Mouse (Mus musculus): ENCODE measurements around the gene Inpp5d. TPM values are rescaled to one million over a fixed set of nuclear protein-coding genes. Genes with fewer than 3 reads are reported as not detected.

Inpp5d gene
- total RNA-seq, 2 experiments from 2014 or later = 13.6 to 16.8 TPM

DNA sequence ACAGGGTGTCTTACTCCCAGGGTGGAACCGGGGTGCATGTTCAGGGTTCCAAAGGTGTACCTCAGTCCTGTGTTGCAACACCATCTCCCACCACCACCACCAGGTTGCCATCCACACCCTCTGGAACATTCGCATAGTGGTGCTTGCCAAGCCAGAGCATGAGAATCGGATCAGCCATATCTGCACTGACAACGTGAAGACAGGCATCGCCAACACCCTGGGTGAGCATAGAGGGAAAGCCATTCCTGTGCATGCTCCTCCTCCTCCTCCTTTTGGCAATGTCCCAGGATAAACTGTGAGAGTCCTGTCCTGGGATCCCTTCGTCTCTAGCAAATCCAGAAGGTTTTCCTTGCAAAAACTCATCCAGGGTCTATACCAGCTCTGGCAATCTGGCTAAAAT lies 77.9 kb downstream of the Inpp5d start:
- no peak for DNase-seq (ENCODE audit: low spot score in 2 of 2)

DNA sequence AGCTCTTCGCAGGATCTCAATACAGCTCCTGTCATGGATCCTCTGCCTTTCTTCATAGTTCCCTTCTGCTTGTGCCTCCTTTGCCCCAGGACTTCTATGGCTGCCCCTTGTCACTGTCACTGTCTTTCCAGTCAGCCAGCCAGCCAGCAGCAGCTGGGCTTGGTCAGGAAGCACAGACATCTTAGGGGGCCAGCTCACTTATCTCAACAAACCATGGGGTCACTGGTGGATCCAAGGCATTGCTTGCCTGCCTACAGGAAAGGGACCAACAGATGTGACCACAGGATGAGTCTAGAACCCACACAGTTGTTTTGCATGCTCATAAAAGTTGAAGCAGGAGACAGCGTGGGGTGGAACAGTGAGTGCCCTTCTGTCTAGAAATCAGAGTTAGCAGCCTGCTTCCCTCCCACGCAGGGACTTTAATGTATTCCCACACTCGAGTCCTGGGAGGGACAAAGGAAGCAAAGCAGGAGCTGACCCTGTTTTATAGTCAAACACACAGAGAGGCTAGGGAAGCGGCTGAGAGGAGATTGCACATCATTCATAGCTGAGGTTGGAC lies 79.9 kb downstream of the Inpp5d start:
- peak in 1 of 2 experiments; percentile 57 for DNase-seq (ENCODE audit: low spot score in 2 of 2)

DNA sequence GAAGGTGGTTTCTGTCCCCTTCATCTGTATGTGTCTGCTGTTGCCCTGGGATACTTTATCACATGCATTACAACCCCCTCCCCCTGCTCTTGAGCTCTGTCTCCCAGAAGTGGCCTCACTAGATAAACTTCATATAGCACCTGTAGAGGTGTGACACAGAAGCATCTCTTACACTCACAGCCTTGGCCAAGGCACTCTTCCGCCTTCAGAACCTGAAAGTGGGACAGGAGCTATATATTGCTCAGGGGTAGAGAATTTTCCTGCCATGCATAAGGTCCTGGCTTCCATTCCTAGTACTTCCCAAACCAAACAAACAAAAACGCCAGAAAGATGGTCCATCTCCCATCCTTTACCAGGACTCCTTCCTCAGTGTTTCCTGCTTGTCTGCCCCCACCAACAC lies 84.1 kb downstream of the Inpp5d start:
- no peak for DNase-seq (ENCODE audit: low spot score in 2 of 2)

DNA sequence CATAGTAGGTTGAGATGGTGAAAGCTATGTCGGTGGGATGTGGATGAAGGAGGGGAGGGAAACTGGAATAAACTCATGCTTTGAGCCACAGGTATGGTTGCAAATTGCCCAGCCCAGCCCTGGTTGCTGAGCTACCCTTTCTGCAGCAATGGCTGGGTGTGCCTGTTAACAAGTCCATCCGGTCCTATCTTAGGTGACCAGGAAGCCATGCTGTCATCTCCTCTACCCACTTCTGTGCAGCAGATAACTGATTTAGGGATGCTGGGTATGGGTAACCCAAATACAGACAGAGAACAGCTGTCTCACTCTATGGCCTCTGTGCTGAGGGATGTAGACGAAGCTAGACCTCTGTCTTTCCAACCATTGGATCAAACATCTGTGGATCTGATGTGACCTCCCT lies 86.2 kb downstream of the Inpp5d start:
- DNase-seq (ENCODE audit: low spot score in 2 of 2) = no peak

DNA sequence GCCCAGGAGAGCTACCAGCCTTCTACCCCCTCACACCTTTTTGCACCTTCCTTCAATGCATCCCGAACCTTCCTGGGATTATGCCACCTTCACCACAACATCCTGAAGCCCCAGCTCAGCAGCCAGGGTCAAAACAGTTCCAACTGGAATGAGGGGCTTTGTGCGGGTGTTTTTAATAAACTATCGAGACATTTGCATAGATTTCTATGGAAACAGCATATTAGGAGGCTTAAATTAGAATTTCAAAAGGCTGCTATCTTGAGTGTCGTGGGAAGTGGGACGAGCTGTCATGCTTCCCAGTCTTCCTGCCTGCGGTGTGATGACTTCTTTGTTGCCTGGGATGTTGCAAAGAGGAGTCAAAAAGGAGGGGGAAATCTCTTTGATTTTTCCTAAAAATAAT lies 88.9 kb downstream of the Inpp5d start:
- DNase-seq (ENCODE audit: low spot score in 2 of 2) = peak; percentile 39 to 72

DNA sequence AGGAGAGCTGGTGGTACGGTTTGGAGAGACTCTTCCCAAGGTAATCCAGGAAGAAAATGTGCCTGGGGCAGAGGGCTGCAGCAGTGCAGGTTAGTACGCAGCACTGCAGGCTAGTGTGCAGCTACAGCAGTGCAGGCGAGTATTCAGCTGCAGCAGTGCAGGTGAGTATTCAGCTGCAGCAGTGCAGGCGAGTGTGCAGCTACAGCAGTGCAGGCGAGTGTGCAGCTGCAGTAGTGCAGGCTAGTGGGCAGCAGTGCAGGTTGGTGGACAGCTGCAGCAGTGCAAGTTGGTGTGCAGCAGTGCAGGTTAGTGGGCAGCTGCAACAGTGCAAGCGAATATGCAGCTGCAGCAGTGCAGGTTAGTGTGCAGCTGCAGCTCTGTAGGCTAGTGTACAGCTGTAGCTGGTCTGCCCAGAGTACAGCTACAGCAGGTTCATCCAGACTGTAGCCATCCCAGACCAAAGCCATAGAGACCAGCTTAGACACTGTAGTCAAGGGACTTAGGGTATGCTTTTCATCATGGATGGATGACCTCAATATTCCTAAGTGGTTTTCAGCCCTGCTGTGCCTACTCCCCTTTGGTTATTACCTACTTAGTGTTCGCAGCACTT lies 89.7 kb downstream of the Inpp5d start:
- no peak for DNase-seq (ENCODE audit: low spot score in 2 of 2)

DNA sequence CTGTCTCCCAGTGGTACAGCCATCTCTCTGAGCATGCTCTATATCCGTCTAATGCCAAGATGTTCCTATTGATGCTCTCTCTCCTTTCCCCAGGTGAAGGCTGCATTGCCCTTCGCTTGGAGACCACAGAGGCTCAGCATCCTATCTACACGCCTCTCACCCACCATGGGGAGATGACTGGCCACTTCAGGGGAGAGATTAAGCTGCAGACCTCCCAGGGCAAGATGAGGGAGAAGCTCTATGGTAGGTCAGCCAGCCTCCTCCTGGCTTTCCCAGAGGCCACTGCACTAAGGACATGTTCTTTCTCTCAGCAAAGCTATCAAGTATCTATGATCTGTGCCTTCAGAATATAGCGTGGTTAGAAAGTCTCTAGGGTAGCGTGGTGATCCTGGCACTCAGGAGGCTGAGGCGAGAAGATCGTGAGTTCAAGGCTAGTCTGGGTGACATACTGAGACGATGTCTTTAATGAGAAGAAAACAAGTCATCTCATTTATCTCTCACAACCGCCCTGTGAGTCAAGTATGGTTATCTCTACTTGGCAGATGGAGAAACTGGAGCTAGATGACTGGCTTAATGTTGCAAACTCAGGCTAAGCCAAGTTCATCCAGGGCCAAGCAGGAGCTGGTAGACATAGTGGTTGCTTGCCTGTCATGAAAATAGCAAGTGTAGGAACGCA lies 92.0 kb downstream of the Inpp5d start:
- no peak for DNase-seq (ENCODE audit: low spot score in 2 of 2)

DNA sequence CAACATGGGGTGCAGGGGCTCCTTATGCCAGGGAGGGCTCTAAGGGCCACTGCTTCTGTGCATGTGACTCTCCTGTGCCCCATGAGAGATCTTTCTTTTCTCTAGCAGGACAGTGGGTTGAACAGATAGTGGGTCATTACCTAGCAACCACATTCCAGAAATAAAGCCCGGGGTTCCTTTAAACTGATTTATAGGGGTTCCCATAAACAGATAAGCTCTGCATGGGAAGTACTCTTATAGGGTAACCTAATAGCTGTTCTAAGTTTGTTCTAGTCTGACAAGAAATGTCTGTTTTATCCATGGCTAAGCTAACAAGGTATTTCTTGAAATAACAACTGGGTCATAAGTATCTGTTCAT lies 92.5 kb downstream of the Inpp5d start:
- no peak for DNase-seq (ENCODE audit: low spot score in 2 of 2)

DNA sequence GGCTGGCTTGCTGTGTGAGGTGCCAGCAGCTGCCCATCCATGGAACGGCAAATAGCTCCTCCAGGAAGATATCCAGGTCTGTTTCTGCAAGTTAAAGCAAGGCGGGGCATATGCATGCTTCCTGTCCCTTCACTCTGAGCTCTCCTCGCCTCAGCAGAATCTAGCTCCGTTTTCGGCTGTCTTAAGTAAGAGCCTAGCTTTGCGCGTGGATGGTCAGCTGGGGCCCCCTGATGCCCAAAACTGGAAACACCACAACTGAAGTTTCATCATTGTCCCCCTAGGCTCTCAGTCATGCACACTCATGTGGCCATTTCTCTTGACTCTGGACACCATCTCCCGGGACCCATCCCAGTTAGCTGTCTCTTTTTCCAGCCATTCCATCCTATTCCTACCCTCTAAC lies 101.3 kb downstream of the Inpp5d start:
- DNase-seq (ENCODE audit: low spot score in 2 of 2) = peak; percentile 37 to 59

DNA sequence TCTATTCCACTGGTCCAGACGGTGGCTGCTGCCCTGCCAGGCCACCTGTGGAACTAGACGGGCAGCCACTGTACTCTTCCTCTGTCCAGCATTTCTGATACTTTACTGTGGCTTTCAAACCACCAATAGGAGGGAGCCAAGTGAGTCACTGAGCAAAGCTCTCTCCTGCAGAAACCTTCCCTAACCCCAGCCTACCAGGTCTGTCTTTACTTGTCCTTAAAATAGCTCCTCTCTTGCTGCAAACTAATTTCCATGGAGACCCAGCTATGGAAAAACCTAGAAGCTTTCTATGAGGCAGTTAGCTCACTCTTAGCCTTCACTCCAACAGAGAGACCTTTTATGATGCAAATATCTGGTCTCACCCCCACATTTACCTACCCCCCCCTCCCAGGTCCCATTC lies 102.0 kb downstream of the Inpp5d start:
- no peak for DNase-seq (ENCODE audit: low spot score in 2 of 2)

DNA sequence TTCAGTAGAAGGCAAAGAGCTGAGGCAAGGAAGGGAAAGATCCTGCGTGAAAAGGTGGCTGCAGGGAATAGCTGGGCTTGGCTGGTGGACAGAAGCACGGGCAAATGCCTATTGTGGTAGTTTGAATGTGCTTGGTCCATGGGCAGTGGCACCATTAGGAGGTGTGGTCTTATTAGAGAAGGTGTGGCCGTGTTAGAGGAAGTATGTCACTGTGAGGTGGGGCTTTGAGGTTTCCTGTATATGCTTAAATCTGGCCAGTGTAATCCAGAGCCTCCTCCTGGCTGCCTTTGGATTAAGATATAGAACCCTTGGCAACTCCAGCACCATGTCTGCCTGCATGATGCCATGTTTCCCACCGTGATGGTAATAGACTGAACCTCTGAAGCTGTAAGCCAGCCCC lies 103.2 kb downstream of the Inpp5d start:
- DNase-seq (ENCODE audit: low spot score in 2 of 2) = no peak

DNA sequence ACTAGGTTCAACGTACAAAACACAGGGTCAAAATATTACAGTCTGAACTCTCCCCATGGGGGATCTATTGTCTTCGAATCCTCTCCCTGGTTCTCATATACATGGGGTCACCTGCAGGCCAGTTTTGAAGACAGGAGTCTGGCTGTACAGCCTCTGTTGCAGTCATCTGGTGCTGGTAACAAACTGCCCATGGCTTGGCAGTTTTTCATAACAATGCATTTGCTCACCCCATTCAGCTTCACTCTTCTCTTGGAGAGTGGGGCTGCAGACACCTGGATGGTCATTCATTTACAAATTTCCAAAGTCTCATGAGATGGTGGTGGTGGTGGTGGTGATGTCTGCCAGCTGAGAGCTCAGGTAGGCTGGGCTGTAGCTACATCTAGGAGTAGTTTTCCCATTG lies 109.0 kb downstream of the Inpp5d start:
- DNase-seq (ENCODE audit: low spot score in 2 of 2) = no peak

DNA sequence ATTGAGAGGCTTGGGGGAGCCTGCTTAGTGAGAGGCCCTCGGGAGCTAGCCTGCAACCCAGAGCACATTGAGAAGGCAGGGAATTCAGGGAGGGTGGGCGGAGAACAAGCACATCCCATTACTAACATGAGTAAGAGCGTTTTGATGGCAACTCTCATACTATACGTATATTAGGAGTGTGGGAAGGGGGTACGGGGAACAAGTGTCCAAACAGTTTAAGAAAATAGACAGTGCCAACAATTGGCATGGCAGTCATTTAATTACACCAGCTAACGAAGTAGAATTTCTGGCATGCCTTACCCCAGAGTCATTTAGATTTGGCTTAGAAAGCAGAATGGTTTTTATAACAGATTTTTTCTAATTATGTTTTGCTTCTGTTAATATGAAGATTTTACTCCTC lies 109.7 kb downstream of the Inpp5d start:
- peak in 1 of 2 experiments; percentile 45 for DNase-seq (ENCODE audit: low spot score in 2 of 2)

DNA sequence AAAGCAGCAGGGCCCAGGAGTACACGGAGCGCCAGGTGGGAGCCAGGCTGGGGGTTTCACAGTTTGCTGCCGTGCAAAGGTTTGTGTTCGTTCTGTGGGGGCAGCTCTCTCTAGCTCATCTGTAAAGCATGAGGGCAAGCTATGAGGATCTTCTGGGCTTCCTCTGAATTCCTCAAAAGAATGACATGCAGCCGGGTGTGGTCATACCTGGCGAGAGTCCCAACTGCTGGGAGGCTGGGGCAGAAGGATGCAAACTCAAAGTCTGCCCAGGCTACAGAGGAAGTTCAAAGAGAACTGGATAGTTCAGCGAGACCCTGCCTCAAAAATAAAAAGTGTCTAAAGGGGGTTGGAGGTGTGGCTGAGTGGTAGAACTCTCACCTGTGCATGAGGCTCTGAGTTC lies 110.2 kb downstream of the Inpp5d start:
- no peak for DNase-seq (ENCODE audit: low spot score in 2 of 2)

DNA sequence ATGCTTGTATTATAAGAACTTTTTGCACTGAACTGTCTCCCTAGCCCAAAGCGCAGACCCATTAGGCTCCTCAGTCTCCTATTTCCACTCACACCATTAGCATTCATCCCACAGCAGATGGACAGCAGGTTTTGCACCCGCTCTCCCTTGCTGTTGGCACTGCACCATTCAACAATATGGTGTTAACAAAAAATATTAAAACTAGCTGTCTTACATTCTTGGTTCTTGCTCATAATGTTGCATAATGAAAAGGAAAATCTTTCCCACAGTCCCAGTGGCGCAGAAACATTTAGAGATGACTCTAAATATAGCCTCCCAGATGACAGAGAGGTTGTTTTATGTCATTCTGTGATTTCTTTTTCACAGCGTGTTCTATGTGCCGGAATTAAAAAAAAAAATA lies 113.1 kb downstream of the Inpp5d start:
- DNase-seq (ENCODE audit: low spot score in 2 of 2) = peak; percentile 42 to 81

DNA sequence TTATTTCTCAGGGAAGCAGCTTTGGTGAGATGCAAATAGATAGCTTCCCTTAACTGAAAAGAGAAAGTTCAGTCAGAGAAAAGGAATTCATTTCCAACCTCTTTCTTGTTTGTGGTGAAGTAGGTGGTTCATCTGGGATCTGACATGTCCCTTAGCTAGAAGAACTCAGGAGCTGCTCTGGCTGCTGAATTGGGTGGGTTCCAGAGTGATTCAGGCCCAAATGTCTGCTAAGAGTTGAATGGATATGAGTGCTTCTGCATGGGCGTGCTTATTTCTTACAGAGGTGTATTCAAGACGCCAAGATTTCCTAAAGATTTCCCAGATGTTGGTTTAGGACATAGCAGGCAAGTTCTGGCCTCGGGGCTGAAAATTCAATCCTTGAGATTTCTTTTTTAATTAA lies 114.0 kb downstream of the Inpp5d start:
- DNase-seq (ENCODE audit: low spot score in 2 of 2) = peak in 1 of 2 experiments; percentile 40

DNA sequence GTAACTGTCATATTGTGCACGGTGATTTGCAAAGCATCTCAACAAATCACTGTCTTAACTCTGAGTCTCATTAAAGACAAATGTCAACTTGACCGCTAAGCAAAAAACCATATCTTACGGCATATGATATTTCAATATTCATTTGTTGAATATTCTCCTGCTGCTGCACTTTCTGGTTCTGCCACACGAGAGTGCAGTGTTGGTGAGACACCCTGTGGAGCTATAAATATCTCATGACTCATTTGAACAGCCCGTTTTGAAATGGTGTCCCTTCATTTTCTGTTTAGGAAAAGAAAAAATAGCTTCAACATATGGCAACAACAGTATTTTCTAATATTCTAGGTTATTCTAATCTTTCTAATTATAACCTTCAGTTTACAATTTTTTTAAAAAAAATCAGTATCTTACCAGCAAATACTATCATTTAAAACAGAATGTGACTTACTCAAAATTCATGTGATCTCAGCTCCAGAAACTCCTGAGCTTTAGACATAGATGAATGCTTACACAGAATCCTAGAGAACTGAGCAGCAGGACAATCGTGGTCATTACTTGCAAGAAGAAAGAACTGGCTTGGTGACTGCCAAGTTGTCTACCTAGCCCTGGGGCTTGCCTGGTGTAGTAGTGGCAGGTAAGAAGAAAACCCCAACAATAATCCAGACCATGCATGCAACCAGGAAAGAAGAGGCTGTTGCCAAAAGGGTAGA lies 120.6 kb downstream of the Inpp5d start:
- peak in 1 of 2 experiments; percentile 55 for DNase-seq (ENCODE audit: low spot score in 2 of 2)

DNA sequence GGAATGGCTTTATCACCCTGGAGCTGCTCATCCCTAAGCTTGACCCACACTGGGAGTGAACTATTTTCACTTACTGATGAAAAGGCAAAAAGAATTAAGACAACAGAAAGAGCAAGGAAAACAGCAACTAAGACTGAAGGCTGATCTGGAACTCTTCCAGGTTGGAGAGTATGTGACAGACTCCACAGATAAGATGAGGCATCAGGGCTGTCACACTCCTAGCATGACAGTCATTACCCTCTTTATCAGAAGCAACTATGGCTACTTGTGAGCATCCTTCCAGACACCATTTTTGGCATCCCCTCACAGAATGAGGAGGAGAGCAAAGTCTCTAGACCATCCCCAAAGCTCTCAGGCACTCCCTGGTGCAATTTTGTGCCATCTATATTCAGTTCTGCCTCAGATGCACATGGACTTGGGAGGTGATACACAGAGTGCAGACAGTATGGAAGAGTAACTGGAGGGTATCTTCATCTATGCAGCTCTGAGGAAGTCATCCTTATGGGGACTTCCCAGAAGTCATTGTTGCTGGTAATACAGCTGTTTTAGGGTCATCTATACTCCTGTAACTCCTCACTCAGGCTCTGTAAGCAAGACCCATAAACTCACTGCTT lies 129.4 kb downstream of the Inpp5d start:
- DNase-seq (ENCODE audit: low spot score in 2 of 2) = no peak

DNA sequence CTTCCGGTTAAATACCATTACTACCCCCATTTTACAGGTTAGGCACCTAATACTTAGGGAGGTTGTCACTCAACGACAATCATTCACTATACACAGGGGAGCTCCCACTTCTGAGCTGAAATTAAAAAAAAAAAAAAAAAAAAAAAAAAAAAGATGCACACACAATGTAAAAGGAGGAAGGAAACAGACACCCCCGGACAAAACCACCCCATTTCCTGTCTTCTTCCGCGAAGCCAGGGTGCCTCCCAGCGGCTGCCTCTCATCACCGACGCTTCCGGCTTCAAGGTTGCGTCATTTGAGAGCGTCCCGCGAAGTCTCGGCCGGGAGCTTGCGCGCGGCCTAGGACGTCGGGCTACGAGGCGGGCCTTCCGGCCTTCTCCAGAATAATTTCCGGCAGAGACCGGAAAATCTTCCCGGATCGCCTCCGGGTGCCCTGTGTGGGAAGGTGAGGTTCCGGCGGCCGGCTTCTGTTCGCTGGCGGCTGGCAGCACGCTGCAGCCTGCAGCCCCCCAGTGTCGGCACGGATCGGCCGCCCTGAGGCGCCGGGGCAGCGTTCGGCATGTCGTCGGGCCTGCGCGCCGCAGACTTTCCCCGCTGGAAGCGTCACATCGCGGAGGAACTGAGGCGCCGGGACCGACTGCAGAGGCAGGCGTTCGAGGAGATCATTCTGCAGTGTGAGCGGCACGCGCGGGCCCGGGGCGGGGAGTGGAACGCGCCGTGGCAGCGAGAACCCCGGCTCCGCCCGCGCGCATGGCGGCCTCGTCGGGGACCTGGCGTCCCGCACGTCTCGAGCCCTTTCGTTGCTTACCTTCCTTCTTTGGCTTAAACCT lies 135.7 kb downstream of the Inpp5d start, which contains the start of gene Atg16l1:
Gene Atg16l1 (plus strand): TSS at position 230 of the 830 bp plus-strand sequence.
- DNase-seq (ENCODE audit: low spot score in 2 of 2) = peak; percentile 95 to 97

DNA sequence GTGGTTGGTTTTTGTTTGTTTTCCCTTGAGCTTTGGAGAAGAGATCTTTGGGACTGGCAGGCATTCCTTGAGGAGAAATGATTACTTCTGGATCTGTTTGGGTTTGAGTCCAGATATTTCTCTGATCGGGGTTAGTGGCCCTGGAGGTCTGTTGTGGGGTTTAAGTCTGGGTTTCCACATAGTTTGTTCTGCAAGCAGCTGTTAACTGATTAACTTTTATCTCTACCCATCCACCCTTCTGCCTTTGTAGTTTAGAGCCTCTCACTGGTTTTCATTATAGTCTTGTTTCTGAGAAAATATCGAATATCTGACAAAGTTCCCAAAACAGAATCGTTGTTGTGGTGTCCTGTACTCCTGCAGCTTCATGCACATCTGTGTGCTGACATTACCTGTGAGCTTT lies 143.7 kb downstream of the Inpp5d start:
- no peak for DNase-seq (ENCODE audit: low spot score in 2 of 2)

DNA sequence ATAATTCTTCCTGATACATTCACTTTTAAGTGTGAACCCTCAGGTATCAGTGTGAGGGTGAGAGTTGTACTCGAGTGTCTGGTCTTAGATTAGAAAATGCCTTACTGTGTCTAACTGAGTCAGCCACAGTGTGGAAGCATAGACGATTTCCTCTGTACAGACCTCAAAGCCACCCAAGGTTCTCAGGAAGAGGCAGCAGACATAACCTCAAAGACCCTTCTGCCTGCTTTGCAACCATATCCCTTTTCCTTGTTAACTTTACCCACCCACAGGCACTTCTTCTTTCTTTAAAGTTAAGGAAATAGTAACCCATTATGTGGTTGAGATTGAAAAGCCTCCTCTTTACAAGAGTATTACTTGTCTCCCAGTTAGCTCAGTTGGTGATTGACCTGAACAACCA lies 145.6 kb downstream of the Inpp5d start:
- no peak for DNase-seq (ENCODE audit: low spot score in 2 of 2)

All from layer of hippocampus, adult 18-20 months (tissue).